Mouse (Mus musculus) kidney, postnatal 36 days (tissue): ENCODE results near the gene Robo3.
A peak's percentile ranks its signal among the peaks of the same experiment; 100 is the strongest.

ENCODE experiments used
- DNase-seq, 2 experiments: peaks; one replicate each; pipeline ENCODE4 v3.0.0; 2021 to 2022; ENCODE audit warnings: mixed read lengths in 2 of 2

Robo3 gene

GRCm38 (mm10) chr9:37432720-37433421 is at the start of gene Robo3:
Robo3 (minus strand) TSS chr9:37433246.
- DNase-seq = peak in 1 of 2 experiments; percentile 19

- DNase-seq = no peak
Measured at GRCm38 (mm10) chr9:37474923-37475322, 41.9 kb upstream of the Robo3 start.

- peak in 1 of 2 experiments; percentile 14 for DNase-seq
Measured at GRCm38 (mm10) chr9:37473611-37474125, 40.6 kb upstream of the Robo3 start.

GRCm38 (mm10) chr9:37462764-37463163 is 29.7 kb upstream of the Robo3 start:
- peak; percentile 63 to 77 for DNase-seq

GRCm38 (mm10) chr9:37461571-37461970 is 28.5 kb upstream of the Robo3 start:
- no peak for DNase-seq

GRCm38 (mm10) chr9:37460961-37461340 is 27.9 kb upstream of the Robo3 start:
- DNase-seq = no peak

GRCm38 (mm10) chr9:37460043-37460960 is 27.3 kb upstream of the Robo3 start:
- peak; percentile 11 to 60 for DNase-seq

GRCm38 (mm10) chr9:37459665-37460042 is 26.6 kb upstream of the Robo3 start:
- DNase-seq = no peak

GRCm38 (mm10) chr9:37457151-37457550 is 24.1 kb upstream of the Robo3 start:
- DNase-seq = no peak

GRCm38 (mm10) chr9:37456481-37456910 is 23.4 kb upstream of the Robo3 start:
- peak in 1 of 2 experiments; percentile 30 for DNase-seq

- no peak for DNase-seq
Measured at GRCm38 (mm10) chr9:37455868-37456267, 22.8 kb upstream of the Robo3 start.

GRCm38 (mm10) chr9:37454991-37455390 is 21.9 kb upstream of the Robo3 start:
- no peak for DNase-seq

GRCm38 (mm10) chr9:37454011-37454492 is 21.0 kb upstream of the Robo3 start:
- DNase-seq = no peak

- no peak for DNase-seq
Measured at GRCm38 (mm10) chr9:37453328-37453727, 20.3 kb upstream of the Robo3 start.

GRCm38 (mm10) chr9:37452401-37452800 is 19.4 kb upstream of the Robo3 start:
- DNase-seq = no peak

GRCm38 (mm10) chr9:37437772-37438735 is 5.0 kb upstream of the Robo3 start:
- DNase-seq = peak; percentile 45 to 48

GRCm38 (mm10) chr9:37435616-37436015 is 2.6 kb upstream of the Robo3 start:
- DNase-seq = no peak

GRCm38 (mm10) chr9:37434932-37435331 is 1.9 kb upstream of the Robo3 start:
- DNase-seq = no peak

GRCm38 (mm10) chr9:37433823-37434560 is 946 bp upstream of the Robo3 start:
- peak; percentile 64 to 67 for DNase-seq

GRCm38 (mm10) chr9:37432026-37432666 is 900 bp downstream of the Robo3 start:
- peak; percentile 87 to 91 for DNase-seq

- DNase-seq = peak; percentile 87 to 95
Measured at GRCm38 (mm10) chr9:37430582-37430981, 2.5 kb downstream of the Robo3 start.
